Mouse (Mus musculus) MEL (cell line): Measurements from ENCODE around the gene Cacna2d4.

Experiments
- CTCF ChIP-seq, 3 experiments: IDR thresholded peaks in 2 of 3; conservative IDR thresholded peaks in 1 of 3; 2 replicates each; pipeline ENCODE4 v1.5.1; 2011 to 2012; ENCODE audit warnings: low read length in 3 of 3, low read depth in 2 of 3, mild to moderate bottlenecking in 2 of 3, improper control_type of control experiment in 1 of 3, inconsistent platforms in 1 of 3, mixed read lengths in 1 of 3, moderate library complexity in 1 of 3; ENCODE audit not compliant: control insufficient read depth in 1 of 3, insufficient read depth in 1 of 3, poor library complexity in 1 of 3, severe bottlenecking in 1 of 3
- POLR2A ChIP-seq, 2 experiments: IDR thresholded peaks; 2 replicates each; pipeline ENCODE4 v1.6.1; 2011 to 2012; ENCODE audit warnings: low read length in 2 of 2, mild to moderate bottlenecking in 2 of 2, control low read depth in 1 of 2, improper control_type of control experiment in 1 of 2, low read depth in 1 of 2, moderate library complexity in 1 of 2; ENCODE audit not compliant: control insufficient read depth in 1 of 2, insufficient read depth in 1 of 2, poor library complexity in 1 of 2

GRCm38 (mm10) chr6:119240871-119241705, 4.8 kb downstream of the Cacna2d4 start:
- TF ChIP-seq CTCF (IDR thresholded peaks at IDR 0.05 in 2 of 3, conservative IDR thresholded peaks at IDR 0.05 in 1 of 3; ENCODE audit: control insufficient read depth in 1 of 3, insufficient read depth in 1 of 3, low read depth in 2 of 3, low read length in 3 of 3, poor library complexity in 1 of 3, severe bottlenecking in 1 of 3) (no peak), POLR2A (IDR thresholded peaks at IDR 0.05; ENCODE audit: control insufficient read depth in 1 of 2, insufficient read depth in 1 of 2, low read depth in 1 of 2, low read length in 2 of 2, poor library complexity in 1 of 2) (no peak)
